12 mouse cellular contexts compared by ENCODE assay signal in genomic region chr5:131371341-131372134, GRCm38 (mm10).
A peak's percentile ranks its signal among the peaks of the same experiment; 100 is the strongest.
DNase-seq lines count a peak whose midpoint lies in the region; ATAC-seq lines count a peak whose summit lies in the region.
"Had no signal": no experiment of that assay in that cellular context is flagged by ENCODE, and none has a peak within 500 bp of the region (broad histone marks: within the 10 kb centered on the region; RNA-seq: fewer than 3 reads in every experiment).

No protein-coding gene starts in this region.

- peak overlapping the region; percentile 43 for H3K27ac ChIP-seq in limb, embryonic 15.5 days
- no peak overlapping the region for H3K27ac ChIP-seq in midbrain, embryonic 10.5 days (replicated peaks)

- H3K4me3 ChIP-seq in limb, embryonic 15.5 days, result no peak overlapping the region
- H3K4me3 ChIP-seq in midbrain, embryonic 10.5 days, result no peak overlapping the region
- H3K4me3 ChIP-seq: erythroblast, embryonic 14.5 days had no signal

- peak; percentile 44; the same call in 1 of the 2 replicates for ATAC-seq in limb, embryonic 15.5 days (ENCODE audit: insufficient number of reproducible peaks, low FRiP score, low TSS enrichment, low read depth)
- ATAC-seq: intestine, postnatal 0 days had no signal

- intact Hi-C loops in gastrocnemius, postnatal 14 days (cut with DNase I; ENCODE audit: low total_unique reads), result no loop called here

- no peak overlapping the region for H3K9ac ChIP-seq in limb, embryonic 15.5 days

- DNase-seq in gastrocnemius, postnatal 25 days, result peak; percentile 41
- DNase-seq in gastrocnemius, postnatal 14 days, result no peak
- peak; percentile 4 for DNase-seq in brain, adult 2 months (ENCODE audit: low read depth, low spot score)
- DNase-seq in fibroblast of lung, adult 2 months (ENCODE audit: low read depth), result peak; percentile 56
- no peak for DNase-seq in midbrain, embryonic 10.5 days (ENCODE audit: low spot score)
- DNase-seq in c-Kit-positive CD71-positive TER-119-positive erythroid progenitor cells, embryonic 14.5 days (ENCODE audit: low spot score), result no peak
- DNase-seq in Muller cell, postnatal 12 days (ENCODE audit: inconsistent ontology term), result no peak
- DNase-seq: cerebellum, adult 9-11 months had no signal

- no peaks in the 10 kb centered on the region for H3K9me3 ChIP-seq in limb, embryonic 15.5 days
- H3K9me3 ChIP-seq in midbrain, embryonic 10.5 days (replicated peaks), result no peaks in the 10 kb centered on the region

- H3K4me1 ChIP-seq in limb, embryonic 15.5 days, result no peaks in the 10 kb centered on the region
- H3K4me1 ChIP-seq in midbrain, embryonic 10.5 days, result no peaks in the 10 kb centered on the region

- no peaks in the 10 kb centered on the region for H3K27me3 ChIP-seq in limb, embryonic 15.5 days
- no peaks in the 10 kb centered on the region for H3K27me3 ChIP-seq in midbrain, embryonic 10.5 days (ENCODE audit: low read depth, poor library complexity, severe bottlenecking)

- 38% methylated on average over 4 of the region's 4 CpGs for WGBS in limb, embryonic 15.5 days
- WGBS in midbrain, embryonic 10.5 days, result 74% methylated on average over 4 of the region's 4 CpGs

- H3K36me3 ChIP-seq in limb, embryonic 15.5 days, result no peaks in the 10 kb centered on the region
- no peaks in the 10 kb centered on the region for H3K36me3 ChIP-seq in midbrain, embryonic 10.5 days

- no peak overlapping the region for H3K4me2 ChIP-seq in limb, embryonic 15.5 days
- H3K4me2 ChIP-seq: midbrain, embryonic 11.5 days had no signal

Comparison
In these comparisons a context has a peak if more than half of its experiments do, and no peak if none do; other contexts are left out.
1. DNase-seq: peak in gastrocnemius, postnatal 25 days (single experiment), brain, adult 2 months (single experiment) and fibroblast of lung, adult 2 months (single experiment); none in gastrocnemius, postnatal 14 days (single experiment), midbrain, embryonic 10.5 days (single experiment), c-Kit-positive CD71-positive TER-119-positive erythroid progenitor cells, embryonic 14.5 days (single experiment) and Muller cell, postnatal 12 days (single experiment).